Mouse (Mus musculus) heart, adult 8-10 months (tissue): ENCODE data around the gene Opn1mw. TPM values are rescaled to one million over a fixed set of nuclear protein-coding genes. Genes with fewer than 3 reads are reported as not detected.
"Not testable (repeated sequence)": the region's sequence is repeated elsewhere in the genome, so short reads cannot be mapped to it uniquely, and the experiment has no call there.

ENCODE experiments used
- DNase-seq: peaks from one replicate; pipeline ENCODE4 v3.0.0; 2022; ENCODE audit warnings: low spot score
- total RNA-seq, 4 experiments: library from RNA; stranded (reverse); gene quantifications; 2 replicates each; pipeline ENCODE4 v1.2.4; 2022

Gene Opn1mw
- not detected for total RNA-seq

- DNase-seq: no peak
These were observed at the start of gene Opn1mw for GRCm38 (mm10) chrX:74127164-74127563. Gene Opn1mw (plus strand): TSS chrX:74127464.

DNA sequence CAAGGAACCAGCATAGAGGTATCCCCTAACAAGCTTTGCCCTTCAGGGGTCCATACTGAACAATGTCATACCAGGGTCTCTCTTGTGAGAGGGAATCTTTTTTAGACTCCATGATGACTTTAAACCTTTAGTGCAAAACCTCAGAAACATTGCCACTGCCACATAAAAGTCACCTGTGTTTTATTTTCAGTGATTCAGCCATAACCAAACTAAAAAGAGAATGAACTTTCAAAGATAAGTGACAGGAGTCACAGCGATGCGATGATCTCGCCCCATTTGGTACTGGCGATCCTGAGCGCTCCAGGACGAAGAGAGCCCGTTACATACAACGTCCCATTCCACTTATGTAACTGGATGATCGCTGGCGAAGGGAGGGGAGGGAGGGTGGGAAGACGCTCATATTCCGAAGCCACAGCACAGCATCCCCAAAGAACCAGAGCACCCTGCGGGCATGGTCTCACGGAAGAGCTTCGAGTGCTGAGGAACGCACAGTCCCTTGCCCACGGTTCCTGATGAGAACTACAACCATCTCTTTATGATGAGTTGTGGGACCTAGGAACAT is 42.9 kb upstream of the Opn1mw start:
- no peak for DNase-seq

- peak; percentile 65 for DNase-seq
These were observed 42.2 kb upstream of the Opn1mw start for GRCm38 (mm10) chrX:74084946-74085498.

DNA sequence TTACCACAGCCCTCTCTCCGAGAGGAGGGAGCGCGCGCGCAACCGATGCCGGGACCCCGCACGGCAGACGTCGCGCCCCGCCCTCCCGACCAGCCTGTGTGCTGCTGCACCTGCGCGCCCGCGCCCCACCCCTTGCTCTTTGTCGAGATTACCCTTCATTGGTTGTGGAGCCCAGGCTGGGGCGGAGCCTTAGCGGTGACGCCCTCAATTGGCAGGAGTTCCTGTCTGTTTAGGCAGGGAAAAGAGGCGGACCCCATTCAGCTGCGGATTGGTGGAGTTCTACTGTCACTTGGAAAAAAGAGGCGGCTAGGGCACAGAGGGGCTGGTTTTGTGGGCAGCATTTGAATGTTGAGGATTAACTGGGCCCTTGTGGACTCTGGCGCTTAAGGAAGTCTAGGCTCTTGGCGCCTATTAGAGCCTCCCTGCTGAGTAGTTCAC is 41.6 kb upstream of the Opn1mw start:
- DNase-seq: peak; percentile 97

- no peak for DNase-seq
These were observed 32.1 kb upstream of the Opn1mw start for GRCm38 (mm10) chrX:74095130-74095529.

GRCm38 (mm10) chrX:74103457-74104188 is 23.6 kb upstream of the Opn1mw start:
- no peak for DNase-seq

DNA sequence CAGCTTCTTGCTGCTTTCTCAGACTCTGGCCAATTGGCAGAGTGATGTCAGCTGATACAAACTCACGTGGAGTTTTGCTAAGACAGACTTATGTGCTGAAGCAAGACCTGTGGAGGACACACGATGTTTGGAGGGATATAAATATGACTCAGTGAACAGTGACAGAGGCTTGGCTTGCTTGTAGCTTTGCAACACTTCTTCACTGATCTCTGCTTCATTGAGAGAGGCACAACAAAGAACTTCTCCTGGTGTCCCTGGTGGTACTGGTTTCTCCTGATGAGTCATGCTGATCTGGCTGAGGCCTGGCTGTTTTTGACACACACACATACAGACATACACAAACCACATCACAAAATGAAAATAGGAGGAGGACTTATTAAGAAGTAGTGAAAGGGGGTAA is 21.3 kb upstream of the Opn1mw start:
- no peak for DNase-seq

GRCm38 (mm10) chrX:74108747-74109146 is 18.5 kb upstream of the Opn1mw start:
- no peak for DNase-seq

GRCm38 (mm10) chrX:74114036-74114435 is 13.2 kb upstream of the Opn1mw start:
- DNase-seq: no peak

DNA sequence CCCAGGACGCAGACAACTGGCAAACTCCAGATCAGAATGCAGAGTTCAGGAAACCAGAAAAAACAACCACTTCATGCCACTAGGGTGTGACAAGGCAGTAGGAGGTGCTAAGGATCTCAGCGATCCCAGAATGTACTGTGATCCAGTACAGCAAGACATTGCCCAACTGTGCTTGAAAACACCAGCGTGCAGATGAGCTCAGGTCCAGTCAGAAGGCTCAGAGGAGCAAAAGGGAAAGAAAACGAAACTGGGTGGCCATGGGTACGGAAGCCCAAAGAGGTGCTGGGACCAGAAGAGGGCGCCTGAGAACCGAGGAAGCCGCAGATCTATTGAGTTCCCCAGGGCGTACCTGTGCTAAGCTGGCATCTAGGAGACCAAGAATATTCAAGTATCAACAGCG is 11.8 kb upstream of the Opn1mw start:
- peak; percentile 44 for DNase-seq

DNA sequence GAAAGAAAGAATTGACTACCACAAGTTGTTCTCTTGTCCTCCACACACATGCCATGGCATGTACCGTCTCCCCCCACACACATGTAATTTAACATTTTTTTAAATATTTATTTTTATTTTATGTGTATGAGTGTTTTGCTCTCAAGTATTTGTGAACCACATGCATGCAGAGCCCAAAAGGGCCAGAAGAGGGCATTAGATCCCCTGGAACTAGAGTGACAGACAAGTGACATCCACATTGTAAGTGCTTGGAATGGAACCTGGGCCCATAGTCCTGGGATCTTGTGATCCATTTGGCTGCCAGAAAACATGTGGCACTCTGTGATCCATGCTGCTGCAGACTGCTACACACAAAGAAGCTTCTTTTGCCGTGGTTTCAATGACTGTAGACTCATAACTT is 2.3 kb upstream of the Opn1mw start:
- DNase-seq: no peak

GRCm38 (mm10) chrX:74135263-74135662 is 8.0 kb downstream of the Opn1mw start, which contains the start of gene Mecp2:
Gene Mecp2 (minus strand): TSS chrX:74135363.
- DNase-seq: not testable (repeated sequence)

GRCm38 (mm10) chrX:74167738-74168137 is 40.5 kb downstream of the Opn1mw start, which contains the start of gene Tex28:
Gene Tex28 (minus strand): TSS chrX:74167838.
- no peak for DNase-seq

DNA sequence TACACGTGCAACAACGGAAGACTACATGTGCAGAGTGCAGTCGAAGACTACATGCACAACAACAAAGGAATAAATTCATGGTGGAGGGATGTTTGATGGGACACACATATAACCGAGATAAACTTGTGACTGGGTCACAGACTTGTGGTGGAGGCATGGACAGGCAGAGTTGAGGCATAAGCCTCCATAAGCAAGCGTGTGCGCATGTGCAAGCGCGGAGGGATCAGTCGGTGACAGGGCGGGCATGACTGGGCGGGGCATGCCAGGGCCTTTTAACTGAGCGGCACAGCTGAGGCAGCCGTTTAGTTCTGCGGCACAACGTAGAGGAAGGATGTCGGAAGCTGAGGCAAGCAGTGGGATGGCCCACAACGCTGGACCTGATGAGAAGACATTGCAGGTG is 49.7 kb downstream of the Opn1mw start, which contains the start of gene Tktl1:
Gene Tktl1 (plus strand): TSS at position 301 of the 400 bp plus-strand sequence.
- no peak for DNase-seq

Other genes with a start within 250 kb of the Opn1mw start
- gene Avpr2, start 235.4 kb upstream of the Opn1mw start, total RNA-seq: not detected
- 1 to 10 TPM; 3.3 to 5.3 (median 4.2) TPM for gene L1cam, start 231.4 kb upstream of the Opn1mw start, total RNA-seq
- 1 to 10 TPM in 2 of 4 experiments, under 1 TPM in 2; 0.47 to 2.9 (median 1.3) TPM for gene Arhgap4, start 205.6 kb upstream of the Opn1mw start, total RNA-seq
- gene Naa10, start 205.5 kb upstream of the Opn1mw start, total RNA-seq: 10 to 100 TPM; 46.4 to 59.7 (median 56.5) TPM
- gene Renbp, start 196.6 kb upstream of the Opn1mw start, total RNA-seq: 1 to 10 TPM; 4.9 to 7.5 (median 6.1) TPM
- 10 to 100 TPM; 36.7 to 39.7 (median 39.7) TPM for gene Hcfc1, start 161.1 kb upstream of the Opn1mw start, total RNA-seq
- gene Irak1, start 103.5 kb upstream of the Opn1mw start, total RNA-seq: 10 to 100 TPM; 56.3 to 66.4 (median 60.9) TPM
- 10 to 100 TPM; 25.3 to 36.9 (median 31.0) TPM for gene Mecp2, start 7.9 kb downstream of the Opn1mw start, total RNA-seq
- not detected for gene Tex28, start 40.4 kb downstream of the Opn1mw start, total RNA-seq
- gene Tktl1, start 49.8 kb downstream of the Opn1mw start, total RNA-seq: not detected
- 10 to 100 TPM; 59.1 to 98.9 (median 79.2) TPM for gene Flna, start 122.4 kb downstream of the Opn1mw start, total RNA-seq
- 10 to 100 TPM; 31.5 to 38.2 (median 33.4) TPM for gene Emd, start 127.2 kb downstream of the Opn1mw start, total RNA-seq
- 100 to 1,000 TPM; 121 to 325 (median 211) TPM for gene Rpl10, start 143.3 kb downstream of the Opn1mw start, total RNA-seq
- gene Taz, start 154.4 kb downstream of the Opn1mw start, total RNA-seq: 10 to 100 TPM; 47.1 to 63.2 (median 49.8) TPM
- 10 to 100 TPM; 17.7 to 20.0 (median 18.3) TPM for gene Dnase1l1, start 154.9 kb downstream of the Opn1mw start, total RNA-seq
- 100 to 1,000 TPM; 130 to 144 (median 138) TPM for gene Atp6ap1, start 169.6 kb downstream of the Opn1mw start, total RNA-seq
- gene Gdi1, start 177.5 kb downstream of the Opn1mw start, total RNA-seq: 10 to 100 TPM; 55.5 to 80.4 (median 71.0) TPM
- gene Fam50a, start 185.6 kb downstream of the Opn1mw start, total RNA-seq: 10 to 100 TPM; 22.7 to 28.1 (median 25.8) TPM
- gene Plxna3, start 201.6 kb downstream of the Opn1mw start, total RNA-seq: 1 to 10 TPM in 1 of 4 experiments, under 1 TPM in 3; 0.19 to 1.4 (median 0.73) TPM
- gene Lage3, start 226.2 kb downstream of the Opn1mw start, total RNA-seq: 10 to 100 TPM; 24.0 to 33.2 (median 31.2) TPM
- 10 to 100 TPM; 74.3 to 82.5 (median 80.1) TPM for gene Ubl4a, start 245.8 kb downstream of the Opn1mw start, total RNA-seq
- gene Slc10a3, start 245.9 kb downstream of the Opn1mw start, total RNA-seq: 1 to 10 TPM; 4.0 to 6.7 (median 5.8) TPM